Mouse (Mus musculus) inflammation-experienced regulatory T-cells, adult 16 weeks (primary cell): ENCODE measurements around the gene Arid3c. TPM values are rescaled to one million over a fixed set of nuclear protein-coding genes. Genes with fewer than 3 reads are reported as not detected.

Experiments
- polyA plus RNA-seq: library from polyadenylated mRNA; unstranded; fragments of 100-300 nt; shearing (Covaris generic); gene quantifications from one replicate; pipeline ENCODE4 v1.2.1, GENCODE M21; 2017

Arid3c gene
- not detected for polyA plus RNA-seq

DNA sequence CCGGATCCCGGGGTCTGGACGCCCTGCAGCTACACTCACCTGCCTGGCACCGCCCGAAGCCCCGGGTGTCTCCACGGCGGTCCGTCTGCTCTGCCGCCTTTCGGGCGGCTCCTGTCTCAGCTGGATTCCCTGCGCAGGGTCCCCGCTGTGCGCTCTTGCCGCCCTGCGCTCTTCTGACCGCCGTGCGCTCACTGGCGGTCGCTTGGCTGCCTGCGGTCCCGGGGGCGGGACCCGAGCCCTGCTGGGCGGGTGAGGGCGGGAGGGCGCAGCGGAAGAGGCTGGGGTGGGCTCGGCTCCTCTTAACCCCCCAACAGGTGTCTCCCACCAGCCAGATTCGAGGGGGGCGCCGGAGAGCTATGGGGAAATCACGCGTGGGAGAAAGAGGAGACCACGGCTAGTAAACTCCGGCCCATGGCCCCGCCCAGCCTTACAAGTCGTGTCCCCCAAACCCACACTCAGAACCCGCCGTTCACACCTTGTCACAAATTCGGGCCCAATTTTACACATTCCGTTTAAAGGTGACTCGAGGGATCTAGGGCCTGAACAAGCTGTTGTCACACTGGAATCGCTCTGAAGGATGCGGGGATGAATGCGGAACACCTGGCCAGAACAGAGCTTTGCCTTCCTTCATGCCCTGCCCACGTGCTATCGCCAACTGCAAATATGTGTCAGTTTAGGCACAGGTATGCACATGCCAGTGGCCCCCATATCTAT, at the start of gene Arid3c:
Arid3c (minus strand) TSS at position 91 of the 714 bp plus-strand sequence.

DNA sequence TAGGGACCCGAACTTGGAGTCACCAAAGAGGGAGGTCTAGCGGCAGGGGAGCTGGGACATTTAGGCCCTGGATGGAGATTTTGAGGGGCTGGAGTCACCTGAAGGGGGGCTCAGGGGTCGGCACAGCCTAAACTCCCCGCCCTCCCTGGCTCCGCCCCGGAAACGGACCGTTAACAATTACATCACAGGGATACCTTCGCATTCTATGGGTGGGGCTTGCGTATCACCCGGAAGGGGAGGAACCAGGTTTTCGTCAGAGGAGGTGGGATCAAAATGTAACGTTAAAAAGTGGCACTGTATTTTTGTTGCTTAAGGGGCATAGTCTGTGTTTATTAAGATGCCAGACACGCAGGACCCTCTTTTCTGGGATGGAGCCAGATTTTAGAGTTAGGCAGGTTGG, 43.1 kb upstream of the Arid3c start, which contains the start of gene Ccl27a:
Ccl27a (minus strand) TSS at position 246 of the 400 bp plus-strand sequence.

DNA sequence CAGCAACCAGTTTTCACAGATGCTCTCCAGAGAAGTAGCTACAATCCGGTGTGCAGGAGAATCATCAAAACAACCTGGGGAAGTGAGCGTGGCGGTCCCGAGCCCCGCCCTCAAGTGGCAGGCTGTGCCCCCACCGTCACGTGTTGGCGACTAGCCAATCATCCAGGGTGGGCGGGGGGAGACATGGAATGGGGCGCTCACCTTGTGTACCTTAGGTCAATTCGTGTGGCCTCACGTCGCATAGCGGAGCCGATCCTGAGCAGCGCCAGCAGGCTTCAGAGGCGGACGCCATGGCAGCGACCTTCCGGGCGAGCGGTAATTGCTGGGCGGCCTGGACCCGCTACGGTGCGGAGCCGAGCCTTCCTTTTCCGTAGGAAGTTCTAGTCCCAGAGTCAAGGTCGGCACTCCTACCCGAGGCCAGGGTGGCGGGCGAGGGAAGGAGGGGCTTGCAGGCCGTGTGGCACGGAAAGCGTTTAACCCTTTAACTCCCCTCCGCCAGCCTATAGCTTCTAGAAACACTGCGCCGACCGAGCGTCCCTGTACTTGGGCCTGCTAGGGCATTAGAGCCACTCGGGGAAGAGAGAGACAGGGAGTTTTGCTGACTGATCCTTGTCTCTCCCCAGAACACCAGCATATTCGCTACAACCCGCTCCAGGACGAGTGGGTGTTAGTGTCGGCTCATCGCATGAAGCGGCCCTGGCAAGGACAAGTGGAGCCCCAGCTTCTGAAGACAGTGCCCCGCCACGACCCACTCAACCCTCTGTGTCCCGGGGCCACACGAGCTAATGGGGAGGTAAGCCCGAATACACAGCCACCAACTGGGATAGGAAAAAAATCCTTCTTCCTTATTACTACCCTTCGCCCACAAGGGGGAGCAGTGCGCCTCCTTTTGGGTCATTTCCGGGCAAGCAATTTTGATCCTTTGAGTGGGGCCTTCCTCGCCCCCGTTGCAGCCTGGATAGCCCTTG, 24.7 kb upstream of the Arid3c start, which contains the start of gene Sigmar1:
Sigmar1 (minus strand) TSS at position 820 of the 968 bp plus-strand sequence.

DNA sequence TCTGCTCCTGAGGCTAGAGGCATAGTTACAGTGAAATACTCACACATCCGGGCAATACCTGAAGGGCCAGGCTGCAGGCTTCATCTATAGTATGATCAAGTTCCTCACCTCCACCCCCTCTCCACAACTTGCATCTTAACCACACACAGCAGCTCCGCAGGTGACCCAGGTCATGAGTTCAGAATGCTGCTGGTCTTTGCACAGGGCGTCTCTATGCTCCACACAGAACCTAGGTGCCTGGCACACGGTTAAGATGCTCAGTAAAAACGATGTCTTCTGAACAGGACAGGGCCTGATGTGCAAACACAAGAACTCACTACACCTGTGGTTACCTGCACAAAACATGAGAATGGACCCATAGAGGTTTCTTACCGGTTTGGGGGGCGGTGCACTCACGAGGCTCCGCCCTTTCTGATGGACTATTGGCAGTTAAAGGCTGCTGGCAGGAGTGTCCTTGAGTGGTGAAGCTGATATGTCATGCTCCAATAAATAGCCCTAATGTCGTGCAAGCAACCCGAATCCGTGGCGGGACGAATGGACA, 23.9 kb upstream of the Arid3c start, which contains the start of gene Galt:
Galt (plus strand) TSS at position 432 of the 541 bp plus-strand sequence.

DNA sequence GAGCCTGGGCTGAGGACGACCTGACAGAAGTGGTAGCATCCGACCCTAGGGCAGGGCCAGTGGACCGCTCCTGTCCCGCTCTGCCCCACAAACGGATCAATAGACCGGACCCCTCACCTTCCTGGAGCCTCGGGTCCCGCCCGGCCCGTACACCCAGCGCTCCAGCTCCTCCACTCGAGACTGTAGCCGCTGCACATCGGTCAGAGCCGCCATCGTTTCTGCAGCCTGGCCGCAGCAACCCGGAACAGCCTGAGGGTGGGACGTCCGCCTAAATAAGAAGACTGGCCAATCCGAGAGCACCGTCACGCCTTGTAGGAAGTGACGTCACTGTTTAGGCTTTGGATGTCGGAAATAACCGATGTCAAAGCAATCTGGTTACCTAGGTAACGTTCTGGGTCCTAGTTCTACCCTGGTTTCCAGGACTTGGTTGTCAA, 8.0 kb downstream of the Arid3c start, which contains the start of gene Dctn3:
Dctn3 (minus strand) TSS at position 253 of the 434 bp plus-strand sequence.

DNA sequence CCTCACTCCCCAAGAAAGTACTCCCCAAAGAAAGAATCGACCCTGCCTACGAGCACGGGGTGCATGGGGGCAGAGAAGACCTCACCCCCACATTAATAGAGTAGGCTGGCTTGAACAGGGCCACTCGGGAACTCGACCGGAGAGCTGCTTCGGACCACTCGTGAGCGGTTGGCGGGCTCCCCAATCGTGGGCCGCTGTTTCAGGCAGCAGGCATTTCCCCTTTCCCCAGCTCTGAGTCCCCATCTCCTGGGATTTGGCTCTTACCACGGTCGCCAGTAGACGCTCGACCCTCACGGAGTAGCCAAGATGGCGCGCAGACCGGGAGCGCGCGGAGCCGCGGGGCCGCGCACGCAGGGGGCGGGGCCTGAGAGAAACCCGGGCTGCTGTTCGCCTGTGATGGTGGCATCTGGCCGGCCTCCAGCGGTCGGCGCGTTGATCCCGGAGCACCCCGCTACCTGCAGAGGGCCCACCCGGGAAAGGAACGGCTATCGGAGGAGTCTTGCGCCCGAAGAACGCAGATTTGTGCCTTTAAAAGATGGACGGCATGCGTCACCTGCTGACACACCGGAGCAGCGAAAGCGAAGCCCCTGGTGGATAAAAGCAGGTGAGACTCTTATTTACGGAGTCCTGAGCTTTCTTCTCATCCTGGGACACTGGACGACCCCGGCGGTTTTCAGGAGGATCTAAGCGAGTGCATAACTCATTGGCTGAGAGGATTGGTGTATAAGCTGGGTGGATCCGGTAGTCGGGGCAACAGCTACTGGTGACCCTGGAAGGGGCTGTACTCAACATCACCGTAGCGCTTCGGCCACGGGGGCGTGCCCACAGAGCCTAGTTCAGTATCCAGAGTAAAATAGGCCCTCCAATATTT, 17.5 kb downstream of the Arid3c start, which contains the start of gene Rpp25l:
Rpp25l (minus strand) TSS at position 338 of the 871 bp plus-strand sequence.

DNA sequence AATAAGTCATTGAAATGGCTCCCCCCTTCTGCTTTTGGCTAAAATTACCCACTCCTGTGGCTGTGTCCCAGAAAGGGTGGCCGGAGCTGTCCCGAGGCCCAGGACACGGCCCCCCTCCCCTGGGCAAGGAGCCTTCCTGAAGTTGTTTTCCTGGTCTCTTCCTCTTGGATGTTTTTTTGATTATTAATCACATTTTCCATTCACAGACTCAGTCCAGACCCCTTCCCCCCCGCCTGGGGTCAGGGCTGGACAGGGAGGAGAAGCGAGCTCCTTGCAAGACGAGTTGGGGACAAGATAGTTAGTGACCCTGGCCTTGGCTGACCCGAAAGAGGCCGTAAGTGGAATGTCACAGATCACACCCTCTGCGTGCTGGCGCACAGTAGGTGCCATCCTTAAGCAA, 31.2 kb downstream of the Arid3c start, which contains the start of gene Il11ra1:
Il11ra1 (plus strand) TSS at position 207 of the 400 bp plus-strand sequence.

DNA sequence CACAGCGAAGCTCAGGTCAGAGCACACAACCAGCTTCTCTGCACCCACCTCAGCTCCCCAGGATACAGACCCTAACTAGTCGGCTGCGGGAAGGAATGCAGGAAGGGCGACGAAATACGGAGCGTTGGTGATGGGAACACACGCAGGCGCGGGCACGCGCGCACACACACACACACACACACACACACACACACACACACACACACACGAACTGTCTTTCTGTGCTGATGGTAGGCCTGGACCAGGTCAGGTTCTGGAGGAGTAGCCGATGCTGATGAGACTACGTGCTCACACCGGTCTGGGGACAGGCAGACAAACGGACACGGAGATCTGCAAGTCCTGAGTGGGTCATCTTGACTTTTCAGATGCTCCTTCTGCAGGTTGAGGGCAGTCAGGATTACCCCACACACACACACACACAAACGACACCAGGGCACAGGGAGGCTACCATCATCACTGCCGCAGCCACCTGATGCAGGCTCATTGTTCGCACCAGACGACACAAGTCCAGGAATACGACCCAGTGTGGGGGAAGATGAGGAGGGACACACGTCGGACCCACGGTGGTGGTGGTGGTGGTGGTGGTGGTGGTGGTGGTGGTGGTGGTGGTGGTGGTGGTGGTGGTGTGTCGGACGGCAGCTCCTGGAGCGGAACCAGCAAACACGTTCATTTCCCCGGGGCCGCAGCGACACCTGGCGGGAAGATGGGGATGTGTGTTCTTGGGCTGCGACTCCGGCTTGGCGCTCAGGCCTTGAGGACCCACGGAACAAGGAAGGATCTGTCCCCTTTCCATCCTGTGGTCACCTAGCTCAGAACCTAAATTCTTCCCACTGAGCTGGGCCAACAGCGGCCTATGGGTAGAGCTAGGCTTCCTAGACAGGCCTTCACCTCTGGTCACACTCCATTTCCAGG, 33.8 kb downstream of the Arid3c start, which contains the start of gene Cntfr:
Cntfr (minus strand) TSS at position 160 of the 912 bp plus-strand sequence.

Other genes with a start within 250 kb of the Arid3c start
- 0.07 TPM for gene AI464131, start 228.1 kb downstream of the Arid3c start, polyA plus RNA-seq
- not detected for gene 1110017D15Rik, start 213.8 kb downstream of the Arid3c start, polyA plus RNA-seq
- gene Fam219a, start 161.6 kb downstream of the Arid3c start, polyA plus RNA-seq = 1.8 TPM
- not detected for gene Dnaic1, start 161.4 kb downstream of the Arid3c start, polyA plus RNA-seq
- gene Enho, start 90.8 kb downstream of the Arid3c start, polyA plus RNA-seq = not detected
- not detected for gene Cntfr, start 34.1 kb downstream of the Arid3c start, polyA plus RNA-seq
- gene Il11ra1, start 31.2 kb downstream of the Arid3c start, polyA plus RNA-seq = 12.2 TPM
- 41.2 TPM for gene Rpp25l, start 17.6 kb downstream of the Arid3c start, polyA plus RNA-seq
- 130 TPM for gene Dctn3, start 8.0 kb downstream of the Arid3c start, polyA plus RNA-seq
- 80.5 TPM for gene Galt, start 24.1 kb upstream of the Arid3c start, polyA plus RNA-seq
- 52.5 TPM for gene Sigmar1, start 25.0 kb upstream of the Arid3c start, polyA plus RNA-seq
- gene Ccl27a, start 43.1 kb upstream of the Arid3c start, polyA plus RNA-seq = 6.8 TPM
- gene Gm21541, start 172.5 kb upstream of the Arid3c start, polyA plus RNA-seq = not detected
- gene Gm20878, start 210.4 kb upstream of the Arid3c start, polyA plus RNA-seq = 2.4 TPM
- 0.10 TPM for gene Fam205a4, start 234.9 kb upstream of the Arid3c start, polyA plus RNA-seq